Mouse (Mus musculus): ENCODE data around the gene Ubb. TPM values are rescaled to one million over a fixed set of nuclear protein-coding genes. Genes with fewer than 3 reads are reported as not detected.

The Ubb gene
- polyA plus RNA-seq, 1 experiment from 2014 or later, result 3,903 TPM

- Histone ChIP-seq H3K9me3 (ENCODE audit: control insufficient read depth, low read length) (no peaks in the 10 kb centered on the region), H3K4me3 (ENCODE audit: low read depth, low read length) (no peak overlapping the region), H3K27ac (ENCODE audit: low read depth, low read length) (no peak overlapping the region), H3K27me3 (ENCODE audit: control insufficient read depth, insufficient read depth, low read length) (0 out of 2 replicates have a peak, but pooled peaks cover 2% of the 10 kb centered on the region), H3K4me1 (ENCODE audit: control insufficient read depth, insufficient read depth, low read length) (no peaks in the 10 kb centered on the region), H3K9ac (ENCODE audit: low read length) (no peak overlapping the region), H3K4me2 (ENCODE audit: low read depth) (no peak overlapping the region), H3K36me3 (ENCODE audit: control insufficient read depth, insufficient read depth, low read length) (no peaks in the 10 kb centered on the region)
- DNase-seq (ENCODE audit: low spot score) (no peak), ATAC-seq (ENCODE audit: insufficient read depth, low FRiP score, low TSS enrichment) (no peak)
- 82% methylated on average over 8 of the region's 8 CpGs for WGBS
Measured at GRCm38 (mm10) chr11:62541581-62541980, 9.4 kb upstream of the Ubb start.

DNA sequence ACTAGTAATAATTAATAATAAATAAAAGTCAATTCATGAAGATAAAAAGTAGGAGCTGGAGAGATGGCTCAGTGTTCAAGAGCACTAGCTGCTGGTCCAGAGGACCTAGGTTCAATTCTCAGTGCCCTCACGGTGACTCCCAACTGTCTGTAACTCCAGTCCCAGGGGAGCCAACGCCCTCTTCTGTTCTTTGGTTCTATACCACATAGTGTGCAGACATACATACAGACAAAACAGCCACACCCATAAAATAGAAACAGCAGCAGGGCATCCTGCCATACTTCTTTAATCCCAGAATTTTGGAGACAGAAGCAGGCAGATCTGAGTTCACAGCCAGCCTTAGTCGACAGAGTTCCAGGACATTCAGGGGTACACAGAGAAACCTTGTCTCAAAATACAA, 7.0 kb upstream of the Ubb start:
- no peak overlapping the region for H3K9ac ChIP-seq (ENCODE audit: low read length)
- H3K27ac ChIP-seq (ENCODE audit: low read depth, low read length), result no peak overlapping the region
- 0 out of 2 replicates have a peak, but pooled peaks cover 2% of the 10 kb centered on the region for H3K27me3 ChIP-seq (ENCODE audit: control insufficient read depth, insufficient read depth, low read length)
- H3K4me1 ChIP-seq (ENCODE audit: control insufficient read depth, insufficient read depth, low read length), result no peaks in the 10 kb centered on the region
- DNase-seq (ENCODE audit: low spot score) (no peak), ATAC-seq (ENCODE audit: insufficient read depth, low FRiP score, low TSS enrichment) (no peak)
- WGBS, result 93% methylated on average over 3 of the region's 3 CpGs
- no peak overlapping the region for H3K4me3 ChIP-seq (ENCODE audit: low read depth, low read length)
- no peaks in the 10 kb centered on the region for H3K9me3 ChIP-seq (ENCODE audit: control insufficient read depth, low read length)
- H3K36me3 ChIP-seq (ENCODE audit: control insufficient read depth, insufficient read depth, low read length), result no peaks in the 10 kb centered on the region
- H3K4me2 ChIP-seq (ENCODE audit: low read depth), result no peak overlapping the region

- Histone ChIP-seq H3K9me3 (ENCODE audit: control insufficient read depth, low read length) (no peaks in the 10 kb centered on the region), H3K27me3 (ENCODE audit: control insufficient read depth, insufficient read depth, low read length) (no peaks in the 10 kb centered on the region), H3K27ac (ENCODE audit: low read depth, low read length) (peak overlapping the region; percentile 97), H3K4me1 (ENCODE audit: control insufficient read depth, insufficient read depth, low read length) (peaks cover 19% of the 10 kb centered on the region), H3K36me3 (ENCODE audit: control insufficient read depth, insufficient read depth, low read length) (no peaks in the 10 kb centered on the region), H3K4me2 (ENCODE audit: low read depth) (peak overlapping the region; percentile 93), H3K4me3 (ENCODE audit: low read depth, low read length) (peak overlapping the region; percentile 75), H3K9ac (ENCODE audit: low read length) (peak overlapping the region; percentile 98)
- 30% methylated on average over 5 of the region's 5 CpGs for WGBS
- no peak for ATAC-seq (ENCODE audit: insufficient read depth, low FRiP score, low TSS enrichment)
- DNase-seq (ENCODE audit: low spot score), result peak; percentile 18
Measured at GRCm38 (mm10) chr11:62549782-62550181, 1.2 kb upstream of the Ubb start.

- peak overlapping the region; percentile 97 for H3K27ac ChIP-seq (ENCODE audit: low read depth, low read length)
- peak; percentile 15; the same call in 1 of the 2 replicates for ATAC-seq (ENCODE audit: insufficient read depth, low FRiP score, low TSS enrichment)
- DNase-seq (ENCODE audit: low spot score), result peak; percentile 66
- no peaks in the 10 kb centered on the region for H3K27me3 ChIP-seq (ENCODE audit: control insufficient read depth, insufficient read depth, low read length)
- peaks cover 22% of the 10 kb centered on the region for H3K4me1 ChIP-seq (ENCODE audit: control insufficient read depth, insufficient read depth, low read length)
- 8% methylated on average over 11 of the region's 11 CpGs for WGBS
- peak overlapping the region; percentile 93 for H3K4me2 ChIP-seq (ENCODE audit: low read depth)
- H3K4me3 ChIP-seq (ENCODE audit: low read depth, low read length), result peak overlapping the region; percentile 75
- no peaks in the 10 kb centered on the region for H3K9me3 ChIP-seq (ENCODE audit: control insufficient read depth, low read length)
- peak overlapping the region; percentile 98 for H3K9ac ChIP-seq (ENCODE audit: low read length)
- no peaks in the 10 kb centered on the region for H3K36me3 ChIP-seq (ENCODE audit: control insufficient read depth, insufficient read depth, low read length)
Measured at GRCm38 (mm10) chr11:62550227-62550685, 715 bp upstream of the Ubb start.

- Histone ChIP-seq H3K4me2 (ENCODE audit: low read depth) (peak overlapping the region; percentile 93), H3K4me3 (ENCODE audit: low read depth, low read length) (peak overlapping the region; percentile 75), H3K36me3 (ENCODE audit: control insufficient read depth, insufficient read depth, low read length) (no peaks in the 10 kb centered on the region), H3K9me3 (ENCODE audit: control insufficient read depth, low read length) (no peaks in the 10 kb centered on the region), H3K27me3 (ENCODE audit: control insufficient read depth, insufficient read depth, low read length) (no peaks in the 10 kb centered on the region), H3K9ac (ENCODE audit: low read length) (peak overlapping the region; percentile 98), H3K4me1 (ENCODE audit: control insufficient read depth, insufficient read depth, low read length) (peaks cover 22% of the 10 kb centered on the region), H3K27ac (ENCODE audit: low read depth, low read length) (peak overlapping the region; percentile 76)
- ATAC-seq (ENCODE audit: insufficient read depth, low FRiP score, low TSS enrichment), result peak; percentile 84
- under 1% methylated on average over 55 of the region's 58 CpGs for WGBS
- DNase-seq (ENCODE audit: low spot score), result peak; percentile 92
Measured at GRCm38 (mm10) chr11:62551226-62552119, 502 bp downstream of the Ubb start.

DNA sequence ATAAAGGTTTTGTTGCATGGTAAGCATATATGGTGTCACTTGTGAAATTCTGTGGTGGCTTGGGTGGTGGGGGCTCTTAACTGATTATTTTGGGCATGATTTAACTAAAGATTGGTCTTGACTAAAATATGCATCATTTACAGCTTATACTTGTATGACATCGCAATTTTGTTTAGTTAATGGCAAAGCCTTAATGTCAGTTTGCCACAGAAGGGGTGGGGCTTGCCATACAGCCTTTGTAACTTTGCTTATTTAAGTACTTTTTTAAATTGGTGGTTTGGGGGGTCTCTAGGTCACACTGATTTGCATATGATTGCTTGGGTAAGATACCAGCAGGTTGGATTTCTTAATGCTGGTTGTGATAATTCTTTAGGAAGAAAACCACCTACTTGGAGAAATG, 2.2 kb downstream of the Ubb start:
- peak overlapping the region; percentile 45 for H3K4me3 ChIP-seq (ENCODE audit: low read depth, low read length)
- H3K36me3 ChIP-seq (ENCODE audit: control insufficient read depth, insufficient read depth, low read length), result no peaks in the 10 kb centered on the region
- H3K27ac ChIP-seq (ENCODE audit: low read depth, low read length), result no peak overlapping the region
- H3K27me3 ChIP-seq (ENCODE audit: control insufficient read depth, insufficient read depth, low read length), result no peaks in the 10 kb centered on the region
- peak overlapping the region; percentile 72 for H3K4me2 ChIP-seq (ENCODE audit: low read depth)
- DNase-seq (ENCODE audit: low spot score) (no peak), ATAC-seq (ENCODE audit: insufficient read depth, low FRiP score, low TSS enrichment) (no peak)
- 34% methylated on average over 1 of the region's 1 CpGs for WGBS
- peaks cover 22% of the 10 kb centered on the region for H3K4me1 ChIP-seq (ENCODE audit: control insufficient read depth, insufficient read depth, low read length)
- H3K9me3 ChIP-seq (ENCODE audit: control insufficient read depth, low read length), result no peaks in the 10 kb centered on the region
- H3K9ac ChIP-seq (ENCODE audit: low read length), result peak overlapping the region; percentile 19; the same call in 1 of the 2 replicates

DNA sequence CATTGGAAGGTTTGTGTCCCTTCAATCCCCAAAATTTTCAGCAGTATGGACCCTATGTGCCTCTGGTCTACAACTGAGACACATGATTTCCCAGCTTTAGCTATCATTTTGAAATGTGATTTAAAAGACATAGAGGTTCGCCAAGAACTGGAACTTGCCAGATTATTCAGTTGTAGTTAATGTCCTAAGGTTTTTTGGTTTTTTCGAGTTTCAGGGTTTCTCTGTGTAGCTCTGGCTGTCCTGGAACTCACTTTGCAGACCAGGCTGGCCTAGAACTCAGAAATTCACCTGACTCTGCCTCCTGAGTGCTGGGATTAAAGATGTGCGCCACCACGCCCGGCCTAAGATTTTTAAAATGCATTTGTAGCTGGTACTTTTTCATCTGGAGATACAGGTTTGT, 2.7 kb downstream of the Ubb start:
- H3K36me3 ChIP-seq (ENCODE audit: control insufficient read depth, insufficient read depth, low read length), result no peaks in the 10 kb centered on the region
- ATAC-seq (ENCODE audit: insufficient read depth, low FRiP score, low TSS enrichment) (no peak), DNase-seq (ENCODE audit: low spot score) (no peak)
- no peaks in the 10 kb centered on the region for H3K9me3 ChIP-seq (ENCODE audit: control insufficient read depth, low read length)
- H3K4me1 ChIP-seq (ENCODE audit: control insufficient read depth, insufficient read depth, low read length), result peaks cover 22% of the 10 kb centered on the region
- H3K27me3 ChIP-seq (ENCODE audit: control insufficient read depth, insufficient read depth, low read length), result no peaks in the 10 kb centered on the region
- no peak overlapping the region for H3K27ac ChIP-seq (ENCODE audit: low read depth, low read length)
- no peak overlapping the region for H3K9ac ChIP-seq (ENCODE audit: low read length)
- WGBS, result 91% methylated on average over 5 of the region's 5 CpGs
- peak overlapping the region; percentile 72 for H3K4me2 ChIP-seq (ENCODE audit: low read depth)
- peak overlapping the region; percentile 45 for H3K4me3 ChIP-seq (ENCODE audit: low read depth, low read length)

DNA sequence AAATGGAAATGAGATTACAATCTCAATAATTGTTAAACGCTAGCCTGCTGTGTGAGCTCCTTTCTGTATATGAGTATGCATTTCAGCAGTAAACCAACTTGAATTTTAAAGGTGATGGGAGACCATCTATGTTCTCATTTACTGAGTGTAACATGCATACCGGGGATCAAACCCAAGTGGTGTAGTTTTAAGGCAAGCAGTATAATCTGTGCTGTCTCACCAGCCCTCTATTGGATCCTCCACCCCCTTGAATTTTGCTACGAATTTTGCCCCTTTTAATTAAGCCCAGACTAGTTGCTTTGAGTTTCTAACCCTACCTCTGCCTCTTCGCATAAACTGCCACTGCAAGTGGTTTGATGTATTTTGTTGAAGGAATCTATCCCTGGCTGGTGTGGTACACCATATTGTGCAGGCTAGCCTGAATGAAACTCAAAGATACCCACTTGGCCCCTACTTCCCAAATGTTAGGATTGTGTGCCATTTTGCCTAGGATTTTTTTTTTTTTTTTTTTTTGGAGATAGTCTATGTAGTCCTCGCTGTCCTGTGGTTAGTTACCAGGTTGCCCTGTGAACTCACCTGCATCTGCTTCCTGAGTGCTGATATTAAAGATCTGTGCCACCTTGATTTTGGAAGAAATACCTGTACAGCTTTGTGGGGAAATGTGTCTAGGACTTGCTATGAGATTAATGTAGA, 3.3 kb downstream of the Ubb start:
- 81% methylated on average over 5 of the region's 5 CpGs for WGBS

More for the DNA sequence above, 3.3 kb downstream of the Ubb start:
- no peaks in the 10 kb centered on the region for H3K36me3 ChIP-seq (ENCODE audit: control insufficient read depth, insufficient read depth, low read length)
- no peak overlapping the region for H3K27ac ChIP-seq (ENCODE audit: low read depth, low read length)
- H3K4me3 ChIP-seq (ENCODE audit: low read depth, low read length), result peak overlapping the region; percentile 45
- peak overlapping the region; percentile 72 for H3K4me2 ChIP-seq (ENCODE audit: low read depth)
- H3K4me1 ChIP-seq (ENCODE audit: control insufficient read depth, insufficient read depth, low read length), result peaks cover 22% of the 10 kb centered on the region
- ATAC-seq (ENCODE audit: insufficient read depth, low FRiP score, low TSS enrichment) (no peak), DNase-seq (ENCODE audit: low spot score) (no peak)
- no peak overlapping the region for H3K9ac ChIP-seq (ENCODE audit: low read length)
- H3K9me3 ChIP-seq (ENCODE audit: control insufficient read depth, low read length), result no peaks in the 10 kb centered on the region
- no peaks in the 10 kb centered on the region for H3K27me3 ChIP-seq (ENCODE audit: control insufficient read depth, insufficient read depth, low read length)
